Mouse (Mus musculus) G1E (cell line): Measurements from ENCODE around the gene Herpud2. TPM values are rescaled to one million over a fixed set of nuclear protein-coding genes. Genes with fewer than 3 reads are reported as not detected.

Source experiments
- ATAC-seq: 2 replicates; pipeline ENCODE4 v1.8.0; 2016; ENCODE audit warnings: mild to moderate bottlenecking; ENCODE audit not compliant: insufficient number of reproducible peaks, poor library complexity, low FRiP score, severe bottlenecking; ENCODE audit errors: extremely low read depth
- DNase-seq: peaks from one replicate; pipeline ENCODE4 v3.0.0; 2012; ENCODE audit warnings: low spot score
- H3K27me3 ChIP-seq: 2 replicates; pipeline ENCODE4 v1.6.1; 2012; ENCODE audit warnings: mild to moderate bottlenecking, low read length, inconsistent platforms; ENCODE audit not compliant: insufficient read depth
- H3K36me3 ChIP-seq: replicated peaks from 2 replicates; pipeline ENCODE3; 2012; ENCODE audit warnings: mild to moderate bottlenecking, inconsistent platforms
- H3K4me1 ChIP-seq: 2 replicates; pipeline ENCODE4 v1.6.1; 2012; ENCODE audit warnings: low read depth, low read length, inconsistent platforms, mixed read lengths; ENCODE audit not compliant: insufficient read depth
- H3K4me3 ChIP-seq: 2 replicates; pipeline ENCODE4 v1.5.1; 2012; ENCODE audit warnings: low read depth, mild to moderate bottlenecking, inconsistent platforms, low read length, moderate library complexity, mixed read lengths
- H3K9me3 ChIP-seq: replicated peaks from 2 replicates; pipeline ENCODE4 v1.6.1; 2012; ENCODE audit warnings: inconsistent platforms
- CTCF ChIP-seq: IDR thresholded peaks from 2 replicates; pipeline ENCODE4 v1.5.1; 2012; ENCODE audit warnings: low read depth, low read length, inconsistent platforms, mixed read lengths
- GATA1 ChIP-seq: IDR thresholded peaks from 2 replicates; pipeline ENCODE4 v1.6.1; 2012; ENCODE audit warnings: borderline replicate concordance, low read length, inconsistent platforms, mixed read lengths
- GATA2 ChIP-seq: IDR thresholded peaks from 2 replicates; pipeline ENCODE4 v1.6.1; 2012; ENCODE audit warnings: low read depth, low read length, inconsistent platforms, borderline replicate concordance
- POLR2AphosphoS5 ChIP-seq: IDR thresholded peaks from 2 replicates; pipeline ENCODE4 v1.6.1; 2012; ENCODE audit warnings: low read depth, low read length, inconsistent platforms; ENCODE audit not compliant: insufficient replicate concordance
- TAL1 ChIP-seq: conservative IDR thresholded peaks from 2 replicates; pipeline ENCODE4 v1.6.1; 2012; ENCODE audit warnings: low read depth, low read length, inconsistent platforms, mixed read lengths
- polyA plus RNA-seq: library from polyadenylated mRNA; stranded (reverse); fragments of >175 nt; gene quantifications from 2 replicates; pipeline ENCODE4 v1.2.3, GENCODE M21; 2012
- total RNA-seq, 2 experiments: library from RNA; stranded (forward) in 1 of 2; stranded (reverse) in 1 of 2; fragments of 200-1000 nt in 1 of 2; fragments of >200 nt in 1 of 2; fragmentation: Nextera tagmentation in 1 of 2; gene quantifications; 2 replicates each; pipeline ENCODE4 v1.2.3; 2014 to 2017

The Herpud2 gene
- total and polyA plus RNA-seq, 3 experiments: 13.7 to 35.3 (median 15.6) TPM

DNA sequence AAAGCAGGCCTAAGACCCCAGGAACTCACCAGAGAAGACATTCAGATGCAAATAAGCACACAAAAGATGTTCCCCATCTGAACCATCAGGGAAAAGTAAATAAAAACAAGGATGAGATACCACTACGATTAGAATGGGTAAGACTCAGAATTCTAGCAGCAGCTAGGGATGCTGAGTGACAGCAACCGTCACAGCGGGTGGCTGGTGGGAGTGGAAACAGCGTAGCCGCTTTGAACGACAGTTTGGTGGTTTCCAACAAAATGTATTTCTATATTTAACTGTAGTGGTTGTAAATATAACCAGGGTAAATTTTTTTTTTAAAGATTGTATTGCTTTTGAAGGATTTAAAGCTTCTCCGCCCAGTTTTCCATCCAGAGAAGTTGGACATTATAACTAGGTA is 34.2 kb upstream of the Herpud2 start:
- ATAC-seq: no peak
- Histone ChIP-seq H3K4me3 (no peak overlapping the region), H3K27me3 (peaks cover 8% of the 10 kb centered on the region), H3K4me1 (no peaks in the 10 kb centered on the region), H3K36me3 (no peaks in the 10 kb centered on the region), H3K9me3 (no peaks in the 10 kb centered on the region)
- no peak for DNase-seq
- no peak for TF ChIP-seq TAL1
- TF ChIP-seq GATA1: no peak
- TF ChIP-seq GATA2: no peak
- no peak for TF ChIP-seq CTCF
- TF ChIP-seq POLR2AphosphoS5: no peak

DNA sequence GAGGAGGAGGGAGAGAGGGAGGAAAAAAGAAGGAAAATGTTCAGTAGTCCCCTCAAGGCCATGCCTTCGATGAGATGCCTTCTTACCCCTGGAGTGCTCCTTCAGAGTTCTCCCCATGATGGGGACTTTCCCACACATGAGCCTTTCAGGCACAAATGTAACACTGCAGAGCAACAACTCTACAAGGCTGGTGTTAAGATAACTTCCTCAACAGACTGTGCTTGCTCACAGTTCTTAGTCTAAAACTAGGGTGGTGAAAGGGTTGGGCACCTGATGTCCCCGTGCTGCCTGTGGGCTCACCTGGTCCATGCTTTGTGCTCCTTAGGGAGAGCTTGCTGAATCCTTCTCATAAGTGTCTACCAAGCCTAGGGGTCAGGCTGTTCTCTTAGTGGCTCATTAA is 33.0 kb upstream of the Herpud2 start:
- H3K27me3 ChIP-seq: peaks cover 8% of the 10 kb centered on the region
- ATAC-seq (no peak), DNase-seq (no peak)
- H3K4me1 ChIP-seq: no peaks in the 10 kb centered on the region
- H3K36me3 ChIP-seq: no peaks in the 10 kb centered on the region
- no peaks in the 10 kb centered on the region for H3K9me3 ChIP-seq
- TF ChIP-seq POLR2AphosphoS5 (no peak), GATA2 (no peak), TAL1 (no peak), CTCF (no peak), GATA1 (no peak)
- H3K4me3 ChIP-seq: no peak overlapping the region

DNA sequence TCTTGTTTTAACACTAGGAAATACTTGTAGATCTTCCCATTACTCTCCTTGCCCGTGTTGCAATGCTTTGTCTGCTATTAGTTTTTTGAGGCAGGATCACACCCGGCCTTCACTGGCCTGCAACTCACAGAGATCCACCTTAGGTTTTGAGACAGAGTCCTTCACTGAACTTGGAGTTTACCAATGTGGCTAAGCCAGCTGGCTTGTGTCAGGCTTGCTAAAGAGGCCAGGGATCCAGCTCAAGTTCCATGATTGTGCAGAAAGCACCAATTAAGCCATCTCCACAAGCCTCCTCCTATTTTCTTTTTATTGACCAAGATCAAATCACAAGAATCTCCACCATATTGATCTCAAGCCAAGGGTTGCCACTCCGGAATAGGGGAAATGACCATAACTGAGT is 26.4 kb upstream of the Herpud2 start:
- H3K4me3 ChIP-seq: no peak overlapping the region
- TF ChIP-seq GATA1 (no peak), CTCF (no peak), GATA2 (no peak), POLR2AphosphoS5 (no peak), TAL1 (no peak)
- H3K27me3 ChIP-seq: no peaks in the 10 kb centered on the region
- H3K4me1 ChIP-seq: peaks cover 16% of the 10 kb centered on the region
- no peaks in the 10 kb centered on the region for H3K9me3 ChIP-seq
- ATAC-seq: no peak
- no peak for DNase-seq
- H3K36me3 ChIP-seq: no peaks in the 10 kb centered on the region

DNA sequence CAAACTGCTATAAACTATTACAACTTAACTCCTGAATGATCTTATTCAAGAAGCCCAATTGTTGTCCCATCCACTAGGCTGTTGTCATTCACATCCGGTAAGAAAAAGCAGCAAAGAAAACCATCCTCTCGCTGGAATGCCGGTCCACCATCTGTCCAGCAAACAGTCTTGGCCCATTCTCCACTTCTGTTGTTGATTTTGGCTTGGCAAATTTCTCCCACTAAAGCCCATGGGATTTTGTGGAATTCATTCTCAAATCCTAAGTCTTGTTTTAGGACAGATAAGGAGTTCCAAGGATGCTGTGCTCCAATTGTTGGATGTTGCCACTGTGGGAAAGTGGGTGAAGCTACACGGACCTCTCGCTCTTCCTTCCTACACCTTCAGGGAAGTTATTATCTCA is 25.6 kb upstream of the Herpud2 start:
- Histone ChIP-seq H3K9me3 (no peaks in the 10 kb centered on the region), H3K36me3 (no peaks in the 10 kb centered on the region), H3K27me3 (no peaks in the 10 kb centered on the region), H3K4me3 (no peak overlapping the region), H3K4me1 (peaks cover 22% of the 10 kb centered on the region)
- DNase-seq (no peak), ATAC-seq (no peak)
- TF ChIP-seq POLR2AphosphoS5 (no peak), TAL1 (no peak), GATA2 (no peak), GATA1 (no peak), CTCF (no peak)

DNA sequence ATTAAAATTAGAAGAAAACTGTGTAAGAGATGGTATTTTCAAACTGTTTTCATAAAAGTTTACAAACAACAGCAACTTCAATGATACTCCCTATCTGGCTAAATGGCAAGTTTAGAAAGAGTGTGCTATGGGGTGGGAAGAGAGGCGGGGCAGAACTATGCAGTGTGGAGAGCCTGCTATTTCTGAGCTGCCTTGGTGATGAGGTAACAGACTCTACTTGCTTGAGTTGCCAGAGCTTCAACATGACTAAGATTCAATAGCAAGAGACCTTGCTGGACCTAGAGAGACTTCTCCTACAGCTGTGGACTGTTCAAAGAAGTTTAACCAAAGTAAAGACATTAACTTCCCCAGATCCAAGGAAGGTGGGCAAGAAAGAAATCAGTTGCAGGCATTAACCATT is 24.9 kb upstream of the Herpud2 start:
- no peaks in the 10 kb centered on the region for H3K27me3 ChIP-seq
- H3K36me3 ChIP-seq: no peaks in the 10 kb centered on the region
- DNase-seq (no peak), ATAC-seq (no peak)
- H3K4me1 ChIP-seq: peaks cover 23% of the 10 kb centered on the region
- TF ChIP-seq GATA1 (no peak), CTCF (no peak), POLR2AphosphoS5 (no peak), TAL1 (no peak), GATA2 (no peak)
- H3K9me3 ChIP-seq: no peaks in the 10 kb centered on the region
- H3K4me3 ChIP-seq: no peak overlapping the region

DNA sequence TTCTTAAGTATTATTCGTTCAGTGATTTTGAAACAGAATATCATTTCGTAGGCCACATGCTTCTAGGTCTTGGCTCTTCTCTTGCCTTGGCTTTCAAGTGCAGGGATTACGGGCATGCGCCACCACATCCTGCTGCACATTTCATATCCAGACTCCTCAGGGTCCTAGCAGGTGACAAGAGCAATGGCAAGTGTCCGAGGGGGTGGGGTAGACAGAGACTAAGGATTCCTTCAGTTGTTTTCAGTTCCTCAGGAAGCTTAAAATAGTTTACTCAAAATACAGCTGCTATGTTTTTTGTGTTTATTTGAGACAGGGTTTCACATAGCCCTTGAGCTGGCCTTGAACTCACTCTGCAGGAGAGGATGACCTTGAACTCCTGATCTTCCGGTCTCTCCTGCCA is 24.4 kb upstream of the Herpud2 start:
- DNase-seq: no peak
- no peak for ATAC-seq
- no peak for TF ChIP-seq GATA2
- no peak for TF ChIP-seq POLR2AphosphoS5
- TF ChIP-seq TAL1: no peak
- TF ChIP-seq GATA1: no peak
- TF ChIP-seq CTCF: no peak
- no peaks in the 10 kb centered on the region for H3K27me3 ChIP-seq
- no peaks in the 10 kb centered on the region for H3K9me3 ChIP-seq
- no peaks in the 10 kb centered on the region for H3K36me3 ChIP-seq
- H3K4me1 ChIP-seq: peaks cover 23% of the 10 kb centered on the region
- H3K4me3 ChIP-seq: no peak overlapping the region

DNA sequence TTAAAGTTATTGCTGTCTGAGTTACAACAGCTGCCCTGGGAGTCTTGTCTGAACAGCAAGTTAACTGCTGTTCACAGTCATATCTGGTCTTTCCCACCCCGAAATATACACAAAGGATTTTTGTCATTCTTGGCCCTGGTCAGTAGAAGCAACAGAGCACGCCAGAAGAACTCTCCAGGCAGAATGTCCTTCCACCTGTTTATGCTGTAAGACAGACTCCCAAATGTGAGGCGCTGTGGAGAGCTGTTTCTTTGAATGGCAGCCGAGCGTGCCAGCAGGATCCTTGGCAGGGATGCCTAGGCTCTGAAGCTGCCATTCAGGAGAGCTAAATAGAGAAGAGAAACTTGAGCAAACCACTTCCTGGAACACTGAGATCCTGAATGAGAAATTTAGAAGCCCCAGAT is 23.4 kb upstream of the Herpud2 start:
- H3K4me3 ChIP-seq: no peak overlapping the region
- ATAC-seq: no peak

More for the DNA sequence above, 23.4 kb upstream of the Herpud2 start:
- H3K4me1 ChIP-seq: peaks cover 23% of the 10 kb centered on the region
- TF ChIP-seq POLR2AphosphoS5 (no peak), CTCF (no peak), TAL1 (no peak), GATA2 (no peak), GATA1 (no peak)
- no peaks in the 10 kb centered on the region for H3K36me3 ChIP-seq
- no peaks in the 10 kb centered on the region for H3K9me3 ChIP-seq
- DNase-seq: no peak
- 0 out of 2 replicates have a peak, but pooled peaks cover 1% of the 10 kb centered on the region for H3K27me3 ChIP-seq
